Mouse (Mus musculus) cerebellum, adult 2 months (tissue): ENCODE results near the gene Ccn5.

ENCODE experiments used
- CTCF ChIP-seq: fragments of 200-500 bp; IDR thresholded peaks from 2 replicates; pipeline ENCODE4 v1.5.1; 2011; ENCODE audit warnings: low read depth, mild to moderate bottlenecking, control low read depth, low read length, moderate library complexity, borderline replicate concordance; ENCODE audit not compliant: insufficient read depth
- POLR2A ChIP-seq: fragments of 200-500 bp; IDR thresholded peaks from 2 replicates; pipeline ENCODE4 v1.6.1; 2011; ENCODE audit warnings: low read length, control low read depth, borderline replicate concordance; ENCODE audit not compliant: insufficient read depth

GRCm38 (mm10) chr2:163820607-163821006 is at the start of gene Ccn5:
- no peak for TF ChIP-seq CTCF
- no peak for TF ChIP-seq POLR2A
